Mouse (Mus musculus): ENCODE data around the gene Inpp5k. TPM values are rescaled to one million over a fixed set of nuclear protein-coding genes. Genes with fewer than 3 reads are reported as not detected.
A peak's percentile ranks its signal among the peaks of the same experiment; 100 is the strongest.

Gene Inpp5k
- 15.2 and 17.8 TPM in 2 replicates for polyA plus RNA-seq (2011; ENCODE audit: insufficient read length, low read depth, missing spikeins)

GRCm38 (mm10) chr11:75630645-75631229 lies at the start of gene Inpp5k:
Gene Inpp5k, plus strand, starts transcription at chr11:75630988.
- Histone ChIP-seq H3K4me3 (ENCODE audit: insufficient read depth, low read length) (peak within 1 kb of the TSS; percentile 93), H3K27ac (ENCODE audit: insufficient read depth, low read length) (peak within 1 kb of the TSS; percentile 71), H3K4me1 (ENCODE audit: control insufficient read depth, insufficient read depth, low read length) (peaks cover 5% of the 10 kb centered on the region; the same call in 1 of the 2 replicates)

GRCm38 (mm10) chr11:75581495-75582149 lies 49.2 kb upstream of the Inpp5k start:
- Histone ChIP-seq H3K27ac (ENCODE audit: insufficient read depth, low read length) (no peak overlapping the region), H3K4me3 (ENCODE audit: insufficient read depth, low read length) (no peak overlapping the region), H3K4me1 (ENCODE audit: control insufficient read depth, insufficient read depth, low read length) (no peaks in the 10 kb centered on the region)
- no peak for TF ChIP-seq POLR2A (IDR thresholded peaks at IDR 0.05; ENCODE audit: low read depth, low read length)
- no peak for TF ChIP-seq CTCF (IDR thresholded peaks at IDR 0.05; ENCODE audit: borderline replicate concordance, insufficient read depth, low read length)

More at GRCm38 (mm10) chr11:75630645-75631229, at the start of gene Inpp5k:
- TF ChIP-seq CTCF (IDR thresholded peaks at IDR 0.05; ENCODE audit: borderline replicate concordance, insufficient read depth, low read length): no peak
- peak; percentile 97 for TF ChIP-seq POLR2A (IDR thresholded peaks at IDR 0.05; ENCODE audit: low read depth, low read length)

GRCm38 (mm10) chr11:75583521-75583920 lies 47.3 kb upstream of the Inpp5k start:
- Histone ChIP-seq H3K4me3 (ENCODE audit: insufficient read depth, low read length) (no peak overlapping the region), H3K27ac (ENCODE audit: insufficient read depth, low read length) (no peak overlapping the region), H3K4me1 (ENCODE audit: control insufficient read depth, insufficient read depth, low read length) (no peaks in the 10 kb centered on the region)
- no peak for TF ChIP-seq POLR2A (IDR thresholded peaks at IDR 0.05; ENCODE audit: low read depth, low read length)
- no peak for TF ChIP-seq CTCF (IDR thresholded peaks at IDR 0.05; ENCODE audit: borderline replicate concordance, insufficient read depth, low read length)

- no peak overlapping the region for H3K4me3 ChIP-seq (ENCODE audit: insufficient read depth, low read length)
- TF ChIP-seq CTCF (IDR thresholded peaks at IDR 0.05; ENCODE audit: borderline replicate concordance, insufficient read depth, low read length): no peak
- no peak for TF ChIP-seq POLR2A (IDR thresholded peaks at IDR 0.05; ENCODE audit: low read depth, low read length)
- H3K4me1 ChIP-seq (ENCODE audit: control insufficient read depth, insufficient read depth, low read length): no peaks in the 10 kb centered on the region; the same call in 1 of the 2 replicates
- H3K27ac ChIP-seq (ENCODE audit: insufficient read depth, low read length): no peak overlapping the region
Measured at GRCm38 (mm10) chr11:75585061-75585460, 45.7 kb upstream of the Inpp5k start.

GRCm38 (mm10) chr11:75585978-75586377 lies 44.8 kb upstream of the Inpp5k start:
- TF ChIP-seq POLR2A (IDR thresholded peaks at IDR 0.05; ENCODE audit: low read depth, low read length) (no peak), CTCF (IDR thresholded peaks at IDR 0.05; ENCODE audit: borderline replicate concordance, insufficient read depth, low read length) (no peak)
- H3K27ac ChIP-seq (ENCODE audit: insufficient read depth, low read length): no peak overlapping the region
- H3K4me3 ChIP-seq (ENCODE audit: insufficient read depth, low read length): no peak overlapping the region
- no peaks in the 10 kb centered on the region; the same call in 1 of the 2 replicates for H3K4me1 ChIP-seq (ENCODE audit: control insufficient read depth, insufficient read depth, low read length)

GRCm38 (mm10) chr11:75586963-75587362 lies 43.8 kb upstream of the Inpp5k start:
- Histone ChIP-seq H3K4me1 (ENCODE audit: control insufficient read depth, insufficient read depth, low read length) (peaks cover 3% of the 10 kb centered on the region), H3K4me3 (ENCODE audit: insufficient read depth, low read length) (no peak overlapping the region), H3K27ac (ENCODE audit: insufficient read depth, low read length) (no peak overlapping the region)
- TF ChIP-seq POLR2A (IDR thresholded peaks at IDR 0.05; ENCODE audit: low read depth, low read length) (no peak), CTCF (IDR thresholded peaks at IDR 0.05; ENCODE audit: borderline replicate concordance, insufficient read depth, low read length) (no peak)

- H3K4me1 ChIP-seq (ENCODE audit: control insufficient read depth, insufficient read depth, low read length): peaks cover 5% of the 10 kb centered on the region
- peak within 1 kb of the TSS; percentile 88 for H3K4me3 ChIP-seq (ENCODE audit: insufficient read depth, low read length)
- peak within 1 kb of the TSS; percentile 38; the same call in 1 of the 2 replicates for H3K27ac ChIP-seq (ENCODE audit: insufficient read depth, low read length)
- TF ChIP-seq POLR2A (IDR thresholded peaks at IDR 0.05; ENCODE audit: low read depth, low read length) (peak; percentile 84), CTCF (IDR thresholded peaks at IDR 0.05; ENCODE audit: borderline replicate concordance, insufficient read depth, low read length) (no peak)
Measured at GRCm38 (mm10) chr11:75587493-75588284, 43.1 kb upstream of the Inpp5k start, which contains the start of gene Pitpna. Gene Pitpna, plus strand, starts transcription at chr11:75588097.

- Histone ChIP-seq H3K4me3 (ENCODE audit: insufficient read depth, low read length) (peak overlapping the region; percentile 88), H3K4me1 (ENCODE audit: control insufficient read depth, insufficient read depth, low read length) (peaks cover 5% of the 10 kb centered on the region), H3K27ac (ENCODE audit: insufficient read depth, low read length) (peak overlapping the region; percentile 38; the same call in 1 of the 2 replicates)
- TF ChIP-seq CTCF (IDR thresholded peaks at IDR 0.05; ENCODE audit: borderline replicate concordance, insufficient read depth, low read length): no peak
Measured at GRCm38 (mm10) chr11:75588285-75588941, 42.4 kb upstream of the Inpp5k start.

- Histone ChIP-seq H3K4me3 (ENCODE audit: insufficient read depth, low read length) (no peak overlapping the region), H3K4me1 (ENCODE audit: control insufficient read depth, insufficient read depth, low read length) (peaks cover 5% of the 10 kb centered on the region), H3K27ac (ENCODE audit: insufficient read depth, low read length) (peak overlapping the region; percentile 72; the same call in 1 of the 2 replicates)
- TF ChIP-seq POLR2A (IDR thresholded peaks at IDR 0.05; ENCODE audit: low read depth, low read length) (no peak), CTCF (IDR thresholded peaks at IDR 0.05; ENCODE audit: borderline replicate concordance, insufficient read depth, low read length) (no peak)
Measured at GRCm38 (mm10) chr11:75592612-75593011, 38.2 kb upstream of the Inpp5k start.
